In the genomic region with DNA sequence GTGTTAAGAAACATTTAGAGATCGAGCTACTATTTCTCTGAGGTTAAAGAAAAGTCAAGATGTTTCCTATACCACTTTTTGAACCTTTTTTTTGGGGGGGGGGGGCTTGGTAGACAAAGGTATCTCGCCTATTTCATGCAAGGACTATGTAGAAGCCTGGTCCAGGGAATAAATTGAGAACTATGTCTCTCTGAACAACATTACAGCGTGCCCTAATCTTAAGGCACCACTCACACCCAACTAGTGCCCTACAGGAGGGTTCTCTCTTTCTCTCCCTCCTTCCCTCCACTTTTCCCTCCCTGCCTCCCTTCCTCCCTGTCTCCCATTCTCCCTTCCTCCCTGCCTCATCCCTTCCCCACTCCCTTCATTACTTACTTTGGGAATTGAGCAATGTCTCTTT, we compare ENCODE assay signal across 12 mouse cellular contexts. TPM values are rescaled to one million over a fixed set of nuclear protein-coding genes. Genes with fewer than 3 reads are reported as not detected.
A peak's percentile ranks its signal among the peaks of the same experiment; 100 is the strongest.
DNase-seq lines count a peak whose midpoint lies in the region; ATAC-seq and TF ChIP-seq lines count a peak whose summit lies in the region.
"Had no signal": no experiment of that assay in that cellular context is flagged by ENCODE, and none has a peak within 500 bp of the region (broad histone marks: within the 10 kb centered on the region; RNA-seq: fewer than 3 reads in every experiment).

No protein-coding gene starts in this region.

- TF ChIP-seq POLR2A in cortical plate, adult 2 months (IDR thresholded peaks at IDR 0.05; ENCODE audit: extremely low read depth, insufficient read depth, low read length), result no peak
- TF ChIP-seq POLR2A in thymus, adult 2 months (IDR thresholded peaks at IDR 0.05; ENCODE audit: control insufficient read depth, extremely low read depth, insufficient read depth, low read length, poor library complexity), result no peak

- peak; percentile 30; the same call in 1 of the 2 replicates for ATAC-seq in forebrain, embryonic 15.5 days (replicated peaks)
- ATAC-seq in forebrain, embryonic 13.5 days, result no peak
- ATAC-seq in lung, embryonic 16.5 days (ENCODE audit: low read depth), result no peak
- 0 out of 2 replicates have a peak, but pooled peaks have one; percentile 17 for ATAC-seq in megakaryocyte-erythroid progenitor cell, adult 5-6 weeks (replicated peaks; ENCODE audit: low FRiP score, low TSS enrichment, poor library complexity, severe bottlenecking)

- no peak for TF ChIP-seq CTCF in cortical plate, adult 2 months (IDR thresholded peaks at IDR 0.05; ENCODE audit: extremely low read depth, insufficient read depth, low read length)
- TF ChIP-seq CTCF in thymus, adult 2 months (IDR thresholded peaks at IDR 0.05; ENCODE audit: borderline replicate concordance, control insufficient read depth, extremely low read depth, insufficient read depth, low read length, poor library complexity), result no peak

- no peaks in the 10 kb centered on the region for H3K27me3 ChIP-seq in forebrain, embryonic 15.5 days
- no peaks in the 10 kb centered on the region; the same call in 1 of the 2 replicates for H3K27me3 ChIP-seq in forebrain, embryonic 13.5 days
- no peaks in the 10 kb centered on the region for H3K27me3 ChIP-seq in lung, embryonic 16.5 days (ENCODE audit: control insufficient read depth, insufficient read depth, low read depth, low read length)
- no peaks in the 10 kb centered on the region for H3K27me3 ChIP-seq in thymus, adult 2 months (ENCODE audit: control insufficient read depth, insufficient read depth, low read length)

- no peaks in the 10 kb centered on the region for H3K36me3 ChIP-seq in forebrain, embryonic 15.5 days
- H3K36me3 ChIP-seq in forebrain, embryonic 13.5 days (ENCODE audit: poor library complexity, severe bottlenecking), result no peaks in the 10 kb centered on the region
- no peaks in the 10 kb centered on the region for H3K36me3 ChIP-seq in lung, embryonic 16.5 days (ENCODE audit: control insufficient read depth, insufficient read depth, low read length)
- H3K36me3 ChIP-seq in thymus, adult 2 months (ENCODE audit: control insufficient read depth, insufficient read depth, low read length), result no peaks in the 10 kb centered on the region
- H3K36me3 ChIP-seq: G1E; hindbrain, embryonic 12.5 days had no signal

- H3K27ac ChIP-seq in forebrain, embryonic 15.5 days (replicated peaks), result no peak overlapping the region
- H3K27ac ChIP-seq in forebrain, embryonic 13.5 days, result no peak overlapping the region
- H3K27ac ChIP-seq in lung, embryonic 16.5 days (ENCODE audit: low read length), result no peak overlapping the region
- peak overlapping the region; percentile 46; the same call in 1 of the 2 replicates for H3K27ac ChIP-seq in cortical plate, adult 2 months (ENCODE audit: insufficient read depth, low read length)
- no peak overlapping the region for H3K27ac ChIP-seq in thymus, adult 2 months (ENCODE audit: control insufficient read depth, insufficient read depth, low read length)
- H3K27ac ChIP-seq: hindbrain, embryonic 12.5 days had no signal

- no peaks in the 10 kb centered on the region for H3K4me1 ChIP-seq in forebrain, embryonic 15.5 days
- no peaks in the 10 kb centered on the region for H3K4me1 ChIP-seq in forebrain, embryonic 13.5 days
- no peaks in the 10 kb centered on the region for H3K4me1 ChIP-seq in lung, embryonic 16.5 days (replicated peaks; ENCODE audit: control insufficient read depth, insufficient read depth, low read length)
- H3K4me1 ChIP-seq in cortical plate, adult 2 months (ENCODE audit: control insufficient read depth, insufficient read depth, low read length), result no peaks in the 10 kb centered on the region; the same call in 1 of the 2 replicates
- no peaks in the 10 kb centered on the region for H3K4me1 ChIP-seq in thymus, adult 2 months (replicated peaks; ENCODE audit: control insufficient read depth, insufficient read depth, low read length)
- H3K4me1 ChIP-seq: hindbrain, embryonic 12.5 days had no signal

- no peak overlapping the region for H3K4me3 ChIP-seq in forebrain, embryonic 15.5 days
- H3K4me3 ChIP-seq in forebrain, embryonic 13.5 days, result no peak overlapping the region
- 0 out of 2 replicates have a peak overlapping the region, but pooled peaks have one; percentile 14 for H3K4me3 ChIP-seq in lung, embryonic 16.5 days (ENCODE audit: low read length)
- H3K4me3 ChIP-seq in cortical plate, adult 2 months (ENCODE audit: insufficient read depth, low read length), result no peak overlapping the region
- H3K4me3 ChIP-seq in thymus, adult 2 months (ENCODE audit: control insufficient read depth, insufficient read depth, low read length), result no peak overlapping the region
- H3K4me3 ChIP-seq: hindbrain, embryonic 12.5 days had no signal

- WGBS in forebrain, embryonic 15.5 days, result 56% methylated on average over 3 of the region's 3 CpGs
- 41% methylated on average over 3 of the region's 3 CpGs for WGBS in forebrain, embryonic 13.5 days
- 49% methylated on average over 3 of the region's 3 CpGs for WGBS in lung, embryonic 16.5 days
- WGBS in thymus, adult 2 months, result 25% methylated on average over 3 of the region's 3 CpGs

- DNase-seq in lung, adult 18-20 months, result no peak
- no peak for DNase-seq in urinary bladder, postnatal 25 days (ENCODE audit: low spot score)
- no peak for DNase-seq in thymus, adult 2 months

- H3K9me3 ChIP-seq in forebrain, embryonic 15.5 days, result no peaks in the 10 kb centered on the region
- no peaks in the 10 kb centered on the region for H3K9me3 ChIP-seq in forebrain, embryonic 13.5 days (replicated peaks)
- H3K9me3 ChIP-seq in lung, embryonic 16.5 days (ENCODE audit: control insufficient read depth, low read length), result no peaks in the 10 kb centered on the region
- H3K9me3 ChIP-seq: G1E; hindbrain, embryonic 12.5 days had no signal

- no peak overlapping the region for H3K4me2 ChIP-seq in forebrain, embryonic 15.5 days (replicated peaks)
- H3K4me2 ChIP-seq in forebrain, embryonic 13.5 days, result no peak overlapping the region
- peak overlapping the region; percentile 11; the same call in 1 of the 2 replicates for H3K4me2 ChIP-seq in lung, embryonic 16.5 days (ENCODE audit: low read depth, low read length)
- H3K4me2 ChIP-seq: heart, embryonic 11.5 days; hindbrain, embryonic 12.5 days had no signal

- H3K9ac ChIP-seq in forebrain, embryonic 15.5 days (replicated peaks), result no peak overlapping the region
- no peak overlapping the region for H3K9ac ChIP-seq in forebrain, embryonic 13.5 days
- no peak overlapping the region for H3K9ac ChIP-seq in lung, embryonic 16.5 days (ENCODE audit: low read length)
- H3K9ac ChIP-seq: hindbrain, embryonic 12.5 days had no signal

RNA-seq across cellular contexts. Expression of a gene that starts 33.6 kb away (rescaled TPM):
- polyA plus RNA-seq in forebrain, embryonic 15.5 days (2015; fragmentation: Nextera tagmentation; extraction: Ambion mirVana), result 0.19 TPM in 1 of 2 replicates, not detected in the other
- polyA plus RNA-seq in forebrain, embryonic 13.5 days (2015; fragmentation: Nextera tagmentation; extraction: Ambion mirVana), result 0.60 TPM in 1 of 2 replicates, not detected in the other
- polyA plus RNA-seq in lung, embryonic 16.5 days (2015; fragmentation: Nextera tagmentation; extraction: Ambion mirVana), result 40.3 and 48.1 TPM in 2 replicates
- not detected in 2 replicates for polyA plus RNA-seq in cortical plate, adult 2 months (2012; rRNA removed)
- total RNA-seq in megakaryocyte-erythroid progenitor cell, adult 5-6 weeks (2014; fragmentation: Nextera tagmentation), result not detected in 2 replicates
- total RNA-seq in megakaryocyte-erythroid progenitor cell, adult 5-6 weeks (2017), result not detected in 2 replicates
- 0.56 and 6.2 TPM in 2 replicates for polyA plus RNA-seq in thymus, adult 2 months (2012; rRNA removed)
- total RNA-seq: G1E; left cerebral cortex, postnatal 25 days had no signal
- polyA plus RNA-seq: G1E had no signal

Comparison
In these comparisons a context has a peak if more than half of its experiments do, and no peak if none do; other contexts are left out.
1. ATAC-seq: peak in forebrain, embryonic 15.5 days (single experiment) and megakaryocyte-erythroid progenitor cell, adult 5-6 weeks (single experiment); none in forebrain, embryonic 13.5 days (single experiment) and lung, embryonic 16.5 days (single experiment).